Mouse (Mus musculus) c-Kit-negative CD71-positive TER-119-positive erythroid progenitor cells, embryonic 14.5 days (primary cell): ENCODE data around the gene G2e3.
A peak's percentile ranks its signal among the peaks of the same experiment; 100 is the strongest.

Experiments used
- DNase-seq: peaks from one replicate; pipeline ENCODE4 v3.0.0-alpha.2; 2013; ENCODE audit warnings: low read depth, low spot score

G2e3 gene

DNA sequence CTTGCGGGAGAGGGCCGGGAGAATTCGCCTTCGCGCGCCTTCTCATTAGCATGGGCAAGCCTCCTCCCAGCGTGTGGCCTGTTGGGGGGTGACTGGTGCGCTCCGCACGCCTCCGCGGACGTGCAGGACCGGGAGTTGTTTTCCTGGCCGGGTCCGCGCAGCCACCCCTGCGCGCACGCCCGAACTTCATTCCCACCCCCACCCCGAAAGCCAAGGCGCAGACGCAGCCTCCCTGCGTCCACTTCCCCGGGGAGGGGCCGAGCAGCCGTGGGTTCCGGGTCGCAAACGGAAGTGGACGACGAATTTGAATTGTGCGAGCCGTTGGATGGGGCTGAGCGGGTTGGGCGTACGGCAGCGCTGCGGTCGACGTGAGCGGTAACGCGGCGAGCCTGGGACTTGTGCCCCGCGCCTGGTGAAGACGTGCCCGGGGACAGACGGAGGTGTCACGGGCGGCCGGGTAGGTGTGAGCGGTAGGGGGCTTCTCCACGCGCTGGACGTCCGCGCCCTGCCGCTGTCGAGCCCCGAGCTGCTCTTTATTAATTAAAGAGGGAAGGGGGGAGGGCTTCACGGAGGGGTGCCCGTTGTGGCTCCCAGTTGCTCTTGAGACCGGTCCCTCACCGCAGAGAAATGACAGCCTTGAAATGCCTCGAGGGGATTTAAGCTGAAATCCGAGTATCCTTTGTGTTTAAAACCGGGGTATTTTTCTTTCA is at the start of gene G2e3:
Gene G2e3, plus strand, starts transcription at position 74 of the 710 bp plus-strand sequence.
- peak; percentile 63 for DNase-seq

DNA sequence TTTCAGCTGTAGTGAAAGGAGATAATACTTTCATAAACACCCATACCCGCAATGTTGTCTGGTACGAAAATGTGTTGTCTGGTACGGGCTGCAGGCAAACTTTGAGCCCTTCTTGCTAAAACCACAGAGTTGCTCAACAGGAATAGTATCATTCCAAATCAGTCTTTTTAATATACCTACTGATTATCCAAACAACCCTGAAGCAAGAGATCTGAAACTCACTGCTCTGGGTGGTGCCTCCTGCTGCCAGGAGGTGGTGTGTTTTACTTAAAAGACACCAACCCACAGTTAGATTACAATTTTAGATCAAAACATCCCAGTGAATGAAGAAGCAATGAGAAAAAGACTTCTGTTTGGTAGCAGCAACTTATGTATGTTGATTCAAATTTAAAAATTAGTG is 24.3 kb upstream of the G2e3 start:
- DNase-seq: no peak

DNA sequence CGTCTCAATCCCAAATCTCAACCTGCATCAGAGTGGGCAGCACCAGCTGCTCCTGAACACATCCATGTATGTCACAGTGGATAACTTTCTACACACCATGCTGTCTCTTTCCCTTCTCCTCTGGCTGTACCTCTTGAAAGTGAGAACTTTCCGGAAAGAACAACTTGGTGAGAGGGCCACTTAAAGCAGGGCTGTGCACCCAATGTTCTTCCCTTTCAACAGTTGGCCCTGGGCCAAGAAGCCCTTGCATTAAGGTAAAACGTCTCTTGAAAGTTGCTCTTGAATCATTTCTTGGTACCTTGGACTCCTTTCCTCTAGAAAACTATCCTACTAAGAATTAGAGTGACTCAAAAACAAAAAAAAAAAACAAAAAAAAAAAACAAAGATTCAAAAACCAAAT is 21.0 kb upstream of the G2e3 start:
- DNase-seq: no peak

DNA sequence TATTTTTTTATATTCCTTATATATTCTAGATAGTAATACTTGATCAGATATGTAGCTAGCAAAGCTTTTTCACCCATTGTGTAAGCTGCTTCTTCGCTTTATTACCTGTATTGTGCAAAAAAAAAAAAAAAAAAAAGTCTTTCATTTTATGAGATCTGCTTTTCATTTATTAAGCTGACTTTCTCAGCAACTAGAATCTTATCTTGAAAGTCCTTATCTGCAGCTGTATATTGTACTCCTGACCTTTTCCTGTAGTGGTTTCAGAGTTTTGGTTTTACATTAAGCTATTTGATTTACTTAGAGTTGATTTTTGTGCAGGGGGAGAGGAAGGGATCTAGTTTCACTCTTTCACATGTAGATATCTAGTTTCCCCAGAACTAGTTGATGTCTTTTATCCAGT is 10.8 kb upstream of the G2e3 start:
- no peak for DNase-seq

DNA sequence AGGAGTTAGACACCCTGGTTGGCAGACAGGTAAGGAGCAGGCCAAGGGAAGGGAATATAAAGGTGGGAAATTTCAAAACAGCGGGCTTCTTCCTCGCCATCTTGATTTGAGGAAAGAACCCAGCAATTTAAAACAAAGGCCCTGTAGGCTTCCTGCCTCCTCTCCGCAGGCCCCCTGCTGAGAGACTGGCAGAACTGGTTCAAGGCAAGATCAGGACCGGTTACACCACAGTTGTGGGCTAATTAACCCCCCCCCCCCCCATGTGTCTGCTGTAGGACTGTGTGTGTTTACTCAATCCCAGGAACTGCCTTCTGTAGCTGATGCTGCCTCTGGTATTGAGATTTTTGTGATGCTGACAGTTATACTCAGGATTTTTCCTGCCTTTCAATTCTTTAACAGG is 1.7 kb upstream of the G2e3 start:
- DNase-seq: no peak

- DNase-seq: no peak
Measured at GRCm38 (mm10) chr12:51348698-51348998, 787 bp downstream of the G2e3 start.

DNA sequence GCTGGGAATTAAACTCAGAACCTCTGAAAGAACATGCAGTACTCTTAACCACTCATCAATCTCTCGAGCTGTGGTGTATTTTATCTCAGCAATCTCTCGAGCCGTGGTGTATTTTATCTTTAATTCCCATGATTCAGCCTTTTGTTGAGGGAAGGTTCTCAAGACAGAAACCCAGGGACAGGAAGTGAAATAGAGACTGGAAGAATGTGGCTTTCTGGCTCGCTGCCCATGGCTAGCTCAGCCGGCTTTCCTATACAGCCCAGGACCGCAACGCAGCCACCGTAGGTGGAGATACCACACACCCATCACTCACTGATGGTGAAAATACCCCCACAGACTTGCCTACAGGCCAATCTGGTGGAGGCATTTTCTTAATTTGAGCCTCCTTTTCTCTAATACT is 7.4 kb downstream of the G2e3 start:
- DNase-seq: no peak

GRCm38 (mm10) chr12:51361294-51361693 is 13.4 kb downstream of the G2e3 start:
- no peak for DNase-seq

DNA sequence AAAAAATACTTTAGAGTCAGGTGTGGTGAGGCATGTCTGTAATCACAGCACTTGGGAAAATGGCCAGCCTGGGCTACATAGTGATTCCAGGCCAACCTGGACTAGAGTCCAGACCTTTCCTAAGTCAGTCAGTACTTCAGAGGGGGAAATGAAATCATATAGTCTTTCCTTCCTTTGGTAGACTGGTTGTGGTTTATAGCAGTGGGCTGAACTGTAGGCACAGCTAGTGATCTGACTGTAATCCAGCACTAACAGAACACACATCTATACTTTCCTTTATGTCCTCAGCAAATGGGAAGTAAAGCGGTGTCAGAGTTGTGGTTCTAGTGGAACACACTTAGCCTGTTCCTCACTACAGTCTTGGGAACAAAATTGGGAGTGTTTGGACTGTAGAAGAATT is 15.0 kb downstream of the G2e3 start:
- DNase-seq: no peak

GRCm38 (mm10) chr12:51368504-51368903 is 20.6 kb downstream of the G2e3 start:
- DNase-seq: no peak

GRCm38 (mm10) chr12:51377003-51377887 is 29.4 kb downstream of the G2e3 start, which contains the start of gene Scfd1:
Gene Scfd1, plus strand, starts transcription at chr12:51377510.
- DNase-seq: peak; percentile 88

DNA sequence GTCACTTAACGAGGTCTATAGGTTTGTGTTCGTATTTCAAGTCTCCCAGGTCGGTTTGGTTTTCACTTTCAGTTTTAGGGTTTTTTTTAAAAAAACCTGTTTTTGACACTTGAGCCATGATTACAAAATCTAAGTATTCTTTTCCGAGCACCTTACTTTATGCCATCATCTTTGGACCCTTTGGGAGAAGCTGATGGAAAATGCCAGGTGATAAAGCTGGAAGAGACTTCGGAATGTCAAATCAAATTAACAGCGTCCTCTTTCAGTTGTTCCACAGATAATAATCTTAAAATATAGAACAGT is 30.0 kb downstream of the G2e3 start:
- DNase-seq: no peak

GRCm38 (mm10) chr12:51399871-51400270 is 52.0 kb downstream of the G2e3 start:
- DNase-seq: no peak

DNA sequence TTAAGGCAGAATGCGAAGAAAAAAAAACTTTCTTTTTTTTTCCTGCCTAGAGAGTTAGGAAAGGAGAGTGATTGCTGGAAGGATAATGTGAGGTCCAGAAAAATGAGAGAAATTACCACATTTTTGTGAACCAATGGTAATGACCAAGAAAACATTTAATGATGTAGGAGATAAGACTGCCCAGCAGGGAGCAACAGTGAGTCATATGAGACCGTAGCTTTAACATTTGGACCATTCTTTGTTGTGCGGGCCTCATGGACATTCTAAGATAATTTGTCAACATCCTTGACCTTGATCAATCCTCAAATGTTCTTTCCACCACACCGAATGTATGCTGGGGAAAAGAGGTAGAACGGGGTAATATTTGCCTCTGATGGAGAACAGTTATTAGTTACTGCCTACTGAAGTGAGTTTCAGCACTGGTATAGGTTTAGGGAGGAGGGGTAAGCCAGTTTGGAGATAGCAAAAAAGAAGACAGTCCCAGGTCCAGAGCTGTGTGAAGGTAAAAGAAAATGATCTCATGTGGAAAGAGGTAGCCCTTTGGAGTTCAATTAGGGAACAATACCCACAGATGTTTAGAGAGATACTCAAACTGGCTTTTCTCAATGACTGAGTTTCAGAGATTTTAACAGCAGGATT is 54.3 kb downstream of the G2e3 start:
- DNase-seq: no peak

GRCm38 (mm10) chr12:51403987-51404586 is 56.2 kb downstream of the G2e3 start:
- no peak for DNase-seq

GRCm38 (mm10) chr12:51411362-51411761 is 63.5 kb downstream of the G2e3 start:
- no peak for DNase-seq
